Mouse (Mus musculus) embryo, embryonic 11 days (tissue): Measurements from ENCODE around the gene Gan.
A peak's percentile ranks its signal among the peaks of the same experiment; 100 is the strongest.

ENCODE experiments used
- DNase-seq: peaks from one replicate; pipeline ENCODE4 v3.0.0-alpha.2; 2015

Gene Gan

DNA sequence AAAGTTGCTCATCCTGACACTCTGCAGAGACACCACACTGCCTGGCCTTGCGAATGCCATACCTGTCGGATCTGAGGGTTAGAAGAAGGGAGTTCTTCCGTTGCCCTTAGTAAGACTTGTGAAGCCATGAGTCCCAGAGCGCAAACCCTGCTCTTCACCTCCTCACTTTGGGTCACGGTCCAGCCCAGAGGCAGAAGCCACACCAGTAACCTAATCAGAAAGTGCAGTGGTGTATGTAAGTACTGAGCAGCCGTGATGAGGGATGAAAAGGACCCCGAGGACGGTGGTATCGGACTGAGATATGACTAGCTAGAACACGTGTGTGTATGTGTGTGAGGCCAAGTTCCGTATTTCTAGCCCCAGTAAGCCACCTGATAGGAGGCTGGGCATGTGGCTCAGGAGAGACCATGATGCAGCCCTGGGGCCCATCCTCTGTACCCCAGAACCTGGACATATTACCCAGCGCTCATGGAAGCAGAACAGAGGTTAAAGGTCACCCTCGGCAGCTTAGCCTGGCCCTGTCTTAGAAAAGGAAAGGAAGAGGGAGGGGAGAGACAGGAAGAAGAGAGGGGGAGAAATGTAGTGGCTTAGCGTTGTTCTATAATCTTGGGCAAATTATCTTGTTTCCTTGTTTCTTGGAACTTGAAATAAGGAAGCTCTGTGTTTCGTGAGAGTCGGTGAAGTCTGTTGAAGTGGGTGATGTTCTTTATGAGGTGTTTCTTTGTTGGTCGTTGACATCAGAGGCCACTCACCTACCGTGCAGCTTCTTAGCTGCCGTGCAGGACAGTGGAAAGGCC, 43.5 kb downstream of the Gan start:
- DNase-seq, result no peak

DNA sequence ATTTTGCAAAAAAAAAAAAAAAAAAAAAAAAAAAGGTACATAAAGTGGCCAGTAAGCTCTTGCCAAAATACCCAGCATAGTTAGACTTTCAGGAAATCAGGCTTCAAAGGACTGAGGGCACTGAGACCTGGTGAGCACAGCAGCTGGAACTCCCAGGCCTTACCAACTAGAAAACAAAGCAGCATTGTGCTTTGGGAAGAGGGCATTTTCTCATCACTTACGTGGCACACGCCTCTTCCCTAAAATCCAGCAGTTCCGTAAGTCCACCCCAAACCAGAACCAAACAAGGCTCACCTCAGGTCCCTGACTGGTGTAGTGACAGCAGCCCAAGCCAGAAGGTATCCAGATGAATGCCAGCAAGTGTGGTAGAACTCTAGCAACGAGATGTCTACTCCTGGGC, 45.1 kb downstream of the Gan start:
- no peak for DNase-seq

DNA sequence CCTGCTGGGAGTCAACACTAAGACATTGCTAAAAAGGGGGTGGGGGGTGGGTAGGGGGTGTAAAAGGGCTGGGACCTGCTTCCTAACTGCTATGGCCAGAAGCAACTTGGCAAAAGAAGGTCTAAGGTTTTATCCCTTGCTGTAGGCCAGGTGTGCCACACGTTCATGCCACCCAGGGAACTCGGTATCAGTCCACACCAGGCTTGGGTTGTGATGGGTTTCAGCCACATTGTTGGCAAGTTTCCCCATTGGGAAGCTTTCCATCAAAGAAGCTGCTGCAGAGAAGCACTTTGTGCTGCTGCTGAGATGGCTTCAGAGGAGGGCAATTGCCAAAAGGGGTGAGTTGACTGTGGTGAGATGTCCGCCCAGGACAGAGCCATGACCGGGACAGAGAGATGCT, 47.9 kb downstream of the Gan start:
- DNase-seq, result no peak

DNA sequence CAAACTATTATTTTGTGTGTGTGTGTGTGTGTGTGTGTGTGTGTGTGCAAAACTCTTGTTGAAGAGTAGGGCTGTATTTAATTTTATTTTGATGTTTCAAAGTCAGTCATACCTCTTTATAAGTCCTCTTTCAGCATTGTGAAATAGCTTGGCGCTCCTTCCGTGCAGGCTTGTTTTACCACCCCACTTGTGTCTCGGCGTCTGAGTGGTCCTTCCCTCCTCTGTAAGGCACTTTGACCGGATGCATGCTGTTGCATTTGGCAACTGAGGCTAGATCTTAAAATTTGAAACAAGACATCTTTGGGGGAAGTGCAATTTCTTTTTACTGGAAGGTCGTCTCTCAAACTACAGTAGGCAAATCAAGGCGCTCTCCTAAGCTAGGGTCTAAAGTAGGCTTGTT, 48.7 kb downstream of the Gan start:
- DNase-seq, result no peak

DNA sequence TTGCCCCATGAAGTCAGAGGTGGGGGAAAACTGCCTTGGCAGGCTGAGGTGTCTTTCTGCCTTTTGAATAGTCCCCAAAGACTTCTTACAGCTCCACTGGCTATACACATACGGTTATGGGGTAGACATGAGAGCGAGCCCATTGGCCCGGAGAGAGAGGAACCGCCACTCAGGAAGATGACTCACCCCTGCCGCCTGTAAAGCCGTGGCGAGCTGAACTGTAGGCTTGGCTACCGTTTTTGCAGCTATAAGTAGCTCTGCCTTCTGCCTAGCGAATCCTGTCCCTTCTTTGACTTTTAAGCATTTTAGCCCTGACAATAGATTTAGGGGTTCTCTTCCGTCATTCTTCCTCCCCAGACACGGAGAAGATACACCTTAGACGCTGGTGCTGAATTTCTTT, 51.2 kb downstream of the Gan start:
- no peak for DNase-seq

DNA sequence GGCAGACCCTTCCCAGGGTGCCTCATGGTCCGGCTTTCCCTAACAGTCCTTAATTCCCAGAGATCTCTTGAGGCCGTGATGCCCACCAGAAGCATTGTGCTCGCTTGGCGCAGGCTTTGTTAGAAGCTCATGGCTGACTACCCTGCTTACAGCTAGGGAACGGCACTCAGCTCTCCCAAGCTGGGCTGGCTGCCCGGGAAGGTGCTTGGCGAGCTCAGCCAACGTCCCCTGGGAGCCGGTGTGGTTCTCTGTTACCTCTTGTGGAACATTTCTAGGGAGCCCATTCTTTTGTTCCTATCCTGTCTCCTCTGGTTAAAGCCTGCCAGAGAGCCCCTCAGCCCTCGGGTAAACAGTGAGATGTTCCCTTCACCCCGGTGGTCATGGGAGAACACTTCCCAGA, 54.2 kb downstream of the Gan start:
- DNase-seq, result no peak

DNA sequence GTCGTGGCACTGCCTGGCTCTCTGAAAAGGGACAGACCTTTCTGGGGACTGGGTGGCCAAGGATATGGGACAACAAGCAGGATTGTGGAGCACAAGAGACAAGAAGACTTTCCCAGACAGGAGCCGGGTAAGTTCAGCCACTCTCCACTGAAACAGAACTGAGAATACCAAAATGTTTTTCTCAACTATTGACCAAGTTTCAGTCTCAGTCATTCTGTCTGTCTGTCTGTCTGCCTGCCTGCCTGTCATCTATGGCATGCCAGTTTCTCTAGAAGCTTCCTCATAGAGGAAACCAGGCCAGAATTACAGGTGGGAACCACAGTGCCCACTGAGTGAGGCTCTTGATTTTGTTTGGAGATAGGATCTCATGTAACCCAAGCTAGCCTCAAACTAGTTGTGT, 59.8 kb downstream of the Gan start:
- DNase-seq, result no peak

DNA sequence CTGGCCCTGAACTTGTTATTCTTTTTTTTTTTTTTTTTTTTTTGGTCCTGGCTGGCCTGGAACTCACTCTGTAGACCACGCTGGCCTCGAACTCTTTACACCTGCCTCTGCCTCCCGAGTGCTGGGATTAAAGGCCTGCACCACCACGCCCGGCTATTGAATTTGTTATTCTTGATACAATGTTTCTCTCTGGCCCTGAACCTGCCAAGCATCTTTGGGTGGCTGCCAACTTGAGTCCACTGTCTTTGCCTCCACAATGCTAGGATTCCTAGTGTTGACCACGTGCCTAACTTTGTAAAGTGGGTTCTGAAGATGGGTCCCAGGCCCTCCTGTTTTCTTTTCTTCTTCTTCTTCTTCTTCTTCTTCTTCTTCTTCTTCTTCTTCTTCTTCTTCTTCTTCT, 64.5 kb downstream of the Gan start:
- no peak for DNase-seq

DNA sequence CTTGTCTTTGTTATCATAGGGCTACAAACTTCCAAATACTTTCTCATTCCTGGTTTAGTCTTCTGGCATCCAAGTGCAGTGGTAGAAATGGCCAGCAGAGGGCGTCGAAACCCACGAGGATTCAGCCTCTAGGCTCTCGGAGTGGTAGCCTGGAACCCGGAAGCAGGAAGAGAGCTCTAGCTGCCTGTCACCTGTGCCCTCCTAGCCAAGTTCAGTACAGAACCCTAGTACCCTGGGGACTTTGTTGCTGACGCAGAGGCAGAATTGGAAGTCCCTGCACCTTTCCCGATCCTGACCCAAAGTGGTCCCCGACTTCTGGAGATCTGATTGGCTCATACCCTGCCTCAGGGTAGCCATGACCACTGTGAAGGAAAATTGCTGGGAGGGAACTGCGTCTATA, 66.7 kb downstream of the Gan start:
- DNase-seq, result peak; percentile 88

DNA sequence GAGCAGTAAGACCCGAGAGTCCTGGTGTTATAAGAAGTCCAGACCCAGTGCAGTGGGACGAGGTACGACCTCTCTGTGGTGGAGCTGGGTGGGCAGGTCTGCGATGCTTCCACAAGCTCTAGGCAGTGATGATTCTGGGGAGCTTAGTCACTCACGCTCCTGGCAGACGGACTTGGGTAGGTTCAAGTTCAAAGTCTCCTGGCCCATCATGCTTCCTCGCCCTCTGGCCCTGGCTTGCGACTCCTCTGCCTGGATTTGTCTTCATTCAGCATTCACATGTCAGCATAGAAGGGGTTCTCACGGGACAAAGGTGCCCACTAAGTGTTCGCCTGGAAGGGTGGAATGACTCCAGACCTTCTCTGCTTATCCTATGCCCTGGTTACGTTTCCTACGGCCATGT, 68.4 kb downstream of the Gan start:
- no peak for DNase-seq

DNA sequence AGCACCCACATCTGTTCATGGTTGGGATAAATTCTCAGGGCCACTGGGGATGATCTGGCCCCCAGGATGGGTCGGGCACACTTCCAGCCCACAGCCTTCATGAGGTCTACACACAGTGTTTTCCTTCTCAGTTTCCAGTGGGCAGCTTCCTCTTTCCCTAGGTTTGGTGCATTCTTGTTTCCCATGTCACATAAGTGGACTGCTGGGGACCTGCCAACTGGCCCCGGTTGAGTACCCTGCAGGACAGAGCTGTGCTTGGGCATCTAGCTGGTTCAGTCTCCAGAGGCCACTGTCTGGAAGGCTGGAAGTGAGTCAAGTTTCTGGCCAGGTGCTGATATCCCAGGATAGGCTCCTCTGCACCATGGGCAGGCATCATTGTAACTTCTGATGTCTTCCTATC, 69.4 kb downstream of the Gan start:
- no peak for DNase-seq

DNA sequence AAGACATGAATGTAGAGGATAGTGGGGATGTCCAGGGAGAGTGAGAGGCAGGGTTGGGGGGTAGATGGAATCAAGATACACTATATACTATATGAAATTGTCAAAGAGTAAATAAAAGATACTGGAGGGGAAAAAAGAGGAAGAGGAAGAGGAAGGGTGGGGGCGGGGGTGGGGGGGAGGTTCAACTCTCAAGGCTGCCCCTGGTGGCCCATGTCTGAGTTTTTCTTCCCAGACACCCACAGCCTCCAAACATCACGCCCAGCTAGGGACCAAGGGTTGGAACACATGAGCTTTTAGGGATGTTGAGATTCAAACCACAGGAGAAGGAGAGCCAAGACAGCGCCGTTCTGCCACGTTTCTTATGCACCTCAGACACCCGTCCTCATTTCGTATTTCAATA, 75.3 kb downstream of the Gan start:
- DNase-seq, result no peak

DNA sequence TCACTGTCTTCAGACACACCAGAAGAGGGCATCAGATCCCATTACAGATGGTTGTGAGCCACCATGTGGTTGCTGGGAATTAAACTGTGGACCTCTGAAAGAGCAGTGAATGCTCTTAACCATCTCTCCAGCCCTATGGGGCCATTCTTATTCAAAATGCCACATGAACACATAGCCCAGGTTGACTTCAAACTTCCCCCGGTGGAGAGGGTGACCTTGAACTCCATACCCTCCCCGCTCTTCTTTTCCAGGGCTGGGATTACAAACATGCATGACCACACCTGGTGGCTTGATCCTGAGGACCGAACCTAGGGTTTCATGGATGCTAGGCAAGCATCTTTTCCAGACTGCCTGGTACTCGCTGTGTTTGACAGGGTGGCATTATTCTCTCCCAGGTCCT, 78.6 kb downstream of the Gan start:
- DNase-seq, result no peak

DNA sequence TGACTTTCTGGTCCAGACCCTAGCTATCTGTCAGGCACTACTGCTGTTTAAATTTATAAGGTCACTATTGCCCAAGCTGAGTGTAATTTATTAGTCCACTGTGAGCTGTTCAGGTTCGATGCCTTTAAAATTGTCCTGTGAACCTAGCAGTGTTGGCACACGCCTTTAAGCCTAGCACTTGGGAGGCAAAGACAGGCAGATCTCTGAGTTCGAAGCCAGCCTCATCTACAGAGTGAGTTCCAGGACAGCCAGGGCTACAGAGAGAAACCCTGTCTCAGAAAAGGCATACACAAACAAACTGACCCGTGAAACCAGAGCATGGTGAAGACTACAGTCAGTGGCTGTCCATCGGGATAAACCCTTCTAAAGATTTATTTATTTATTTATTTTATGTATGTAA, 82.4 kb downstream of the Gan start:
- DNase-seq, result no peak

DNA sequence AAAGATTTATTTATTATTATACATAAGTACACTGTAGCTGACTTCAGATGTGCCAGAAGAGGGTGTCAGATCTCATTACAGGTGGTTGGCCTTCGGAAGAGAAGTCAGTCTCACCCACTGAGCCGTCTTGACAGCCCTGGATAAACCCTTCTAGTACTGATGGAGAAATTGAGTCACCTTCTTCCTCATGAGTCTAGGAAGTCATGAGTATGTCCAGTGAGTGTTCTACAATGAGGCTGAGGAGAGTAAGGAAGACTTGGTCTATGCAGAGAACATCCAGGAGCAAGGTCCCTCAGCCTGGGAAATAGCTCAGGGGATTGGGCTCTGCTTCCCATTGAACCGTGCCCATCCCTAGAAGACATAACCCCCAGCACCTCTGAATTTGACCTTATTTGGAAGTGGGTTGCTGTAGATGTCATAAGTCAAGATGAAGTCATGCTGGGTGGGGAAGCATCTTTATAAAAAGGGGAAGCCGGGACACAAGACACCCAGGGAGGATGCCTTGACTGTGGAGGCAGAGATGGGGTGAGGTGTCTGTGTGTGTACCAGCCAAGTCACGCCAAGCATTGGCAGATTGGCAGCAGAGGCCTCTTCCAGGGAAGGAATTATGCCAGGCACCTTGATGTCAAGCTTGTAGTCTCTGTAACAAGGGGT, 83.0 kb downstream of the Gan start:
- no peak for DNase-seq

DNA sequence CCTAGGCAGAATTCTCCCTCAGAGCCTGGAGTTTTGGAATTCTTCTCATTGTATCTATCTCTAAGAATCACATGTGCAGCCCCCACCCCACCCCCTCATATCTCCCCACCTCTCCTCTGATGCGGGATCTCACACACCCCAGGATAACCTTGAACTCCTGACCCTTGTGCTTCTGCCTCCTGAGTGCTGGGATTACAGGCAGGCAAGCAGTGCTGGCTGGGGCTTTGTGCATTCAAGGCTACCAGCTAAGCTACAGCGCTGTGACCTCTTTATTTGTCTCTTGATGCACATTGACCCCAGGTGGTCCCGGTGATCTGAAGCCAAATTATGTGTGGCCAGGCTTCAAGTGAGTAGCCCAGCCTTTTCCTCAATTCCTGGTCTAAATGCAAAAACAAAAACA, 83.9 kb downstream of the Gan start:
- DNase-seq, result no peak

DNA sequence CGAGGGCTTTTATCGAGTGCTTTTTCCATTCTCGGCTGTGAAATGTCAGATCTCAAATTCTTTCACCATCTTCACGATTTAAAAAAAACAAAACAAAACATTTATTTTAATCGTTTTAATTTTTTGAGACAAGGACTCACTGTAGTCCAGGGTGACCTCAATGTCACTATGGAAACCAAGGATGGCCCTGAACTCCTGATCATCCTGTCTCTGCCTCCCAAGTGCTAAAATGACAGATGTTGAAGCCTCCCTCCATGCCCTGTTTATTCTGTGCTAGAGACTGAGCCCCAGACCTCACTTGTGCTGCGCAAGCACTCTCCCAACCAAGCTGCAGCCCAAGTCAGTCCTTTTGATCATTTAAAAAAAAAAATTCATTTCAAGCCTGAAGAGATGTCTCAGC, 84.4 kb downstream of the Gan start:
- DNase-seq, result no peak

DNA sequence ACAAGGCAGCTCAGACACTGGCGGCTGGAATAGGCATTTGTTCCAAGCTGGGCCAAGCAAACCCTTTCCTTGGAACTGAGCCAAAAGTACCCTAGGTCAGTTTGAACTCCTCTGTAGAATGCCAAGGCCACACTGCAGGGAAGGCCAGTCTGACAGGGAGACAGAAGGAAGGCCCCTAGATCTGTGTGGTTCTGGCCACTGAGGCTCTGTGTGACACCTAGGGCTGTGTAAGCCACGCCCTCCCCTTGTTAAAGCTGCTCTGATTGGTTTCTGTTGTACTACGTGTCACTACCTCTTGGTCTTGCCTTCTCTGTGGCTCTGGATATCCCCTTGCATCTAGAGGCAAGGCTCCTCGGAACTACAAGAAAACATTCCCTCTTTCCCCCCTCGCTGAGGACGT, 86.7 kb downstream of the Gan start:
- DNase-seq, result no peak

DNA sequence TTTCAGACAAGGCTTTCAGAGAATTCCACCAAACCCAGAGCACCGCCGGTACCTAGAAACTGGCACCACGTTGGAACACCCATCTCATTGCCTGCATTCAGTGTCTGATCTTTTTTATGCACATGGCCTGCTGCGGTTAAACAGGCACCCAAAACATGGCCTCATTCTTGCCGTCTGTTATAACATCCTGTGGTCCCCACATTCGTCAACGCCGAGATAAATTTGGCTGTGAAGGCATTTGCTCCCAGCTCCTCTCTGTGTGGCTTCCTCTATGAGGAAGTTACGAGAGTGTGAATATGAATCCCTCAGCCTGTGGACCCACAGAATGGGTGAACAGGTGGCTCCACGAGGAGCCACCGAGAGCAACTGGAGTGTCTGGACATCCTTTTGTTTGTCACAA, 90.4 kb downstream of the Gan start:
- DNase-seq, result no peak

DNA sequence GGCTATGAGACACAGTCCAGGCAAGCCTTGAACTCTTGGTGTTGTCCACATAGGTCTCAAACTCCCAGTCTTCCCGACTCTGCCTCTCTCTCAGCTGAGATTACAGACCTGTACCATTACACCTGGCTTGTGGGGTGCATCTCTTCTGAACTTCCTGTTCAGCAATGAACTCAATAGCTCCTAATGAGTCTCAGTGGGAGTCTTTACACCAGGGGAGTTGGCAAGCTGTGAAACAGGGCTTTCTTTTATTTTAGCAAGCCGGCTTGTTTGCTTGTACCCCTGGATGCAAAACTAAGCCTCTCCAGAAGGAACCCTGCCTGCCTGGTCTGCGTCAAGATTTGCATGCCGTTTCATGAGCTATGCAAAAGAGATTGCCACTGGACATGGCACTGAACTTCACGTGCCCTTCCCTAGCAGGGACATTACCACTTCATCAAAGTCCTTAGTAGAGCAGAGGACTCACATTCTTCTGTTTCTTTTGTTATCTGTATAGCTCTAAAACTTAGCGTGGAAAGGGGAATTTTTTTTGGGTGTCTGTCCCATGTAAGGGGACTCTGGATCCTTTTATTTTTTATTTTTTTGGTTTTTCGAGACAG, 93.2 kb downstream of the Gan start:
- DNase-seq, result no peak

DNA sequence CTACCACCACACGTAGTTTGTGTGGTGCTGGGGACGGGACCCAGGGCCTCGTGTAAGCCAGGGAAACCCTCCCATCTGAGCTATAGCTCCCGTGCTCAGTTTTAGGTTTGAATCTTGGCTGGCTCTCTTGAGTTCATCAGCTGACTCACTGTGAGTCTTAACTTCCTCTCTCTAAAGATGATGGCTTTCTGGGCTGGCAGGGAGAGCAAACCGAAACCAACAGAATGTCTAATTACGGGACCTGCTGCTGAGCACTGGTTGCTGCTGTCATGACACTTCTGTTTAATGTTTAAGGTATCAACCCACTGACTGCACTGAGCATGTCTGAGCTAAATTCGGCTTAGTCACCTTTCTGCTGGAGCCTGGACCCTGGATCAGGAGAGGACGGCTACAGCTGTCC, 94.7 kb downstream of the Gan start:
- DNase-seq, result no peak

DNA sequence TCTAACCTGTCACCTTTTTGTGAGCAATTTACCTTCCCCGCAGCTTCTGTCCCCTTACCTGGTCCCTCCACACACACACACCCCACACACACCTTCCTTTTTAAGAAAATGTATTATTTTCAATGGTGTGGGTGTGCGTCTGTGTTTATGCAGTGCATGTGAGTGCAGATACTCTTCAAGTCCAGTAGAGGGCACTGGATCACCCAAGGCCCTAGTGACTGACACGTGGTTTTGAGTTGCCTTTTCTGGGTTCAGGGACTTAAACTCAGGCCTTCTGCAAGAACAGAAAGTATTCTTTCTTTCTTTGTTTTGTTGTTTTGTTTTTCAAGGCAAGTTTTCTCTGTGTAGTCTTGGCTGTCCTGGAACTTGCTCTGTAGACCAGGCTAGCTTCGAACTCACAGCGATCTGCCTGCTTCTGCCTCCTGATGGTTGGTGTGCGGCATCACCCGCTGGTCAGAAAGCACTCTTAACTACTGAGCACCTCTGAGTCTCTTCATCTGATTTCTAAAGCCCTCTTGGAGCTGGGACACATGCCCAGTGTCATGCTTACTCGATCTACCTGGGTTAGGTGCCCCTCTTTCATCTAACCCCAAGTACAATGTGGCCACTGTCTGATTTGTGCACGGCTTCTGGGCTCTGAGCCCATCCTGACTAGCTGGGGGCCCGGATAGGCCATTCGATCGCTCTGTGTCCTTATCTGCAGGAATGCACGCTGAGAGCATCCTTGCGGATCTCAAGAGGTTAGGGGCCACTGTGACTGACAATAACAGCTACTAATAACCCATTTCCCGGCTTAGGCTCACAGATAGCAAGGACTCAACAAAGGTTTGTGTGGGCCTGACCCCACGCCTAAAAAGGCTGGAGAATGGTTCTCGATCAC, 95.7 kb downstream of the Gan start:
- no peak for DNase-seq

DNA sequence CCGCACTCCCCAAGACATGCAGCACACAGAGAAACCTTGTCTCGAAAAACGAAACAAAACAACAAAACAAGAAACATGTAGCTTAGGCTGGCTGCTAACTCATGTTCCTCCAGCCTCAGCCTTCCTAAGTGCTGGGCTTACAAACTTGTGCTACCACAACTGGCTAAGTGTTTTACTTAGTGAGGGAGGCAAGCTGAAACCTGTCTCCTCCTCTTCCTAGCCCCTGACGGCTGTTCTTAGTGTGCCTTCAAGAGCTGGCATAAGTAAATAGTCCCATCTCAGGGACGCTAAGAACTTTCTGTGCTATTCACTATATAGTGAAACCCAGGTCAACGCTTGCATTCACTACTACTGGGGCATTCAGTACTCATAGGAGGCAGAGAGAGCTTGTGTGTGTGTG, 96.6 kb downstream of the Gan start:
- no peak for DNase-seq
